Mouse (Mus musculus) bone marrow, adult 2 months (tissue): ENCODE measurements at regions not wholly inside any gene's neighbourhood (a gene's known extent, or its start where the extent isn't known, plus 50 kb on each side); places are given as distances from the start of the nearest gene placed in this dataset.

ENCODE experiments used
- H3K27ac ChIP-seq: fragments of 200-500 bp; 2 replicates; pipeline ENCODE4 v1.5.1; 2012; ENCODE audit warnings: low read depth, mild to moderate bottlenecking, control low read depth, inconsistent platforms, low read length; ENCODE audit not compliant: control insufficient read depth, poor library complexity, insufficient read depth
- H3K4me1 ChIP-seq: fragments of 200-500 bp; 2 replicates; pipeline ENCODE4 v1.6.1; 2011; ENCODE audit warnings: low read length; ENCODE audit not compliant: control insufficient read depth, insufficient read depth
- H3K4me3 ChIP-seq: fragments of 200-500 bp; replicated peaks from 2 replicates; pipeline ENCODE3; 2011; ENCODE audit warnings: mild to moderate bottlenecking, low read depth, low read length, control low read depth; ENCODE audit not compliant: control insufficient read depth
- CTCF ChIP-seq: fragments of 200-500 bp; IDR thresholded peaks from 2 replicates; pipeline ENCODE4 v1.5.1; 2011; ENCODE audit warnings: low read length, control low read depth; ENCODE audit not compliant: control insufficient read depth, insufficient read depth
- POLR2A ChIP-seq: fragments of 200-500 bp; IDR thresholded peaks from 2 replicates; pipeline ENCODE4 v1.6.1; 2011; ENCODE audit warnings: low read depth, mild to moderate bottlenecking, control low read depth, low read length, borderline replicate concordance; ENCODE audit not compliant: control insufficient read depth
- WGBS: fragments of 180-500 bp; shearing (Covaris S2); methylation state at CpG from one replicate; pipeline ENCODE4 v1.1.7; 2018; 5-methylcytosine and 5-hydroxymethylcytosine counted together

DNA sequence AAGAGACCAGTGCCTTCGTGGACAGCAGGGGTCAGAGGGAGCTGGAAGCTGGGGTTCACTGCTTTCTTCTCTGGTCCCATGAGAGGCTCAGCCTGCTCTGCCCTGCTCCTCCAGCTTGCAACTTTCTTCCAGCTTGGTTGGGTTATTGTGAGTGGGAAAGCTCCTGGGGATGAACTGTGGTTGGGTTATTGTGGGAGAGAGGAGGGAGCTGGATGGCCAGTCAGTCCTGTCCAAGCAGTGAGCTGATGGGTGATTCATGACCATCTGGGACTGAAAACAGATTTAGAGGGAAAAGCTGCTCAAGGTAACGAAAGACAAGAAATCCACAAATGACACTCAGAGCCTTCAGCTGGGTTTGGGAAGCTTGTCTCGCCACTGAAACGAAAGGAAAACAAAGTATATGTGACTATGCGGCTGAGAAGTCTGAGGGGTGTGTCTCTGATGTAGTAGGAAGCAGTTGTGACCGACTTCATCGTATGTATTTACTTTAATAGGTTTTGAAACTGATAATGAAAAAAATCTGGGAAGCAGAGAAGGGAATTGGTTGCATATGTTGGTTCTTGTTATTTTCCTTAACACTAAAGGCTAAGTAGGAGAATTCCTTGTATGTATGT lies 365.1 kb downstream of the Cog6 start:
- no peak for TF ChIP-seq CTCF
- no peak for TF ChIP-seq POLR2A
- Histone ChIP-seq H3K4me1 (no peaks in the 10 kb centered on the region), H3K4me3 (no peak overlapping the region), H3K27ac (no peak overlapping the region)
- 82% methylated on average over 7 of the region's 7 CpGs for WGBS

DNA sequence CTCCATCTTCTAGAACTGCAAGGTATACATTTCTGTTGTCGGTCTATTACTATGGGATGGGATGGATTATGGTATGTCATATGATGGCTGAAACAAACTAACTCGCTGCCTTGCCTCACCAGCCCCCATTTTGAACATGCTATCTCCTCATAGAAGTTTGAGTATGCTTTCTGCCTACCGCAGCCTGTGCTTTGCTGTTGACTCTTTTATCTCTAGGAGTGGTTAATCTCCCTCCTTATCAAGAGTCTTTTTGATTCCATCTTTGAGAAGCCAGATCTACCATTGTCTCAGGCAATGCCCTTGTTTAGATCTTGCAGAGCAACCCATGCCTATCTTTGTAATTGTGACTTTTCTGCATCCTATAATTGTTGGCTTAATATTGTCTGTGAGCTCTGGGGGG lies 367.0 kb downstream of the Cog6 start:
- H3K4me3 ChIP-seq: no peak overlapping the region
- no peaks in the 10 kb centered on the region for H3K4me1 ChIP-seq
- TF ChIP-seq POLR2A (no peak), CTCF (no peak)
- WGBS: 79% methylated on average over 3 of the region's 3 CpGs
- H3K27ac ChIP-seq: no peak overlapping the region

DNA sequence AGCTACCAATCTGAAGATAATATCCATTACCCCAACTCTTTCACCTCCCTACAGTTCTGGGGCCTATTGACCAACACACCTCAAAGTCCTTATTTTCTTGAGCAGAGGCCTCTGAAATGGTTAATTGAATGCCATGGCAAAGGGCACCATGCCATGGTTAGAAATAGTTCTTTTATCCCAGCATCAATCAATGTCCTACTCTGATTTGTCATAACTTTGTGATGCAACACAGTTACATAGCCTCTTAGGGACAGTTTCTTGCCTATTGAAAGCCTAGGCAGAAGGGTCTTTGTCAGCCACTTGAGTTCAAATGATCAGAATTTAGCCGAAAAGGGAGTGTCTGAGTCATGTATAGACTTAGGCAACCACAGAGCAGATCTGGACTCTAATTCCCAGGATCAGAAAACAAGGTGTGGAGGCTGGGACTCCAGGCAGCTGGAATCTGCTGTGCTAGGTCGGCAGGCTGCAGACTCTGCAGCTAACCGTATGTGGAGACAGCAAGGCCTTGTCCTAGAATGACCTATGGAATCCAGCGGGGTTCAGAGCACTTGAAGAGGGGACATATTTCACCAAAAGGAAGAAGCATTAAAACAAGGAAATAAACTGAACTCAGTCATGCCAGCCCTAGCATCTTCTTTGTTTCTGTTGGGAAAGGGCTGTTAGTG lies 368.1 kb downstream of the Cog6 start:
- Histone ChIP-seq H3K27ac (no peak overlapping the region), H3K4me1 (no peaks in the 10 kb centered on the region), H3K4me3 (no peak overlapping the region)
- 84% methylated on average over 4 of the region's 4 CpGs for WGBS
- no peak for TF ChIP-seq POLR2A
- no peak for TF ChIP-seq CTCF

DNA sequence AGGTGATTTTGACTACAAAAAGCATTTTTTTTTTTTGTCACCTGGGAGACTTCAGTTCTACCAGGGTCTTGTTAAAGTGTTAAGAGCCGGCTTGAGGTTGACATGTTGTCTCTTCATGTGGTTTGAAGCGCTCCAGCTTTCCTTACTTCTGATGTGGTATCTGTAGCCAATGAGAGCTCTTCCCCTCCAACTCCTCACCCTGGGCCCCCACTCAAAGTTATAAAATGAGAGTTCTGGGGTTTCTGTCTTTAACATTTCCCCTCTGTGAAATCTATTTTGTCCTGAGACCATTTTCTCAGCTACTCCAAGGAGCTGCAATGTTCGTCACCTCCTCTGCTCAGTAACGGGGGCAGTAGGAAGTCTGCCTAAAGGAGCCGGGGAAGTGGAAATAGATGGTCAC lies 369.1 kb downstream of the Cog6 start:
- Histone ChIP-seq H3K4me3 (no peak overlapping the region), H3K4me1 (no peaks in the 10 kb centered on the region), H3K27ac (no peak overlapping the region)
- 84% methylated on average over 5 of the region's 5 CpGs for WGBS
- no peak for TF ChIP-seq CTCF

DNA sequence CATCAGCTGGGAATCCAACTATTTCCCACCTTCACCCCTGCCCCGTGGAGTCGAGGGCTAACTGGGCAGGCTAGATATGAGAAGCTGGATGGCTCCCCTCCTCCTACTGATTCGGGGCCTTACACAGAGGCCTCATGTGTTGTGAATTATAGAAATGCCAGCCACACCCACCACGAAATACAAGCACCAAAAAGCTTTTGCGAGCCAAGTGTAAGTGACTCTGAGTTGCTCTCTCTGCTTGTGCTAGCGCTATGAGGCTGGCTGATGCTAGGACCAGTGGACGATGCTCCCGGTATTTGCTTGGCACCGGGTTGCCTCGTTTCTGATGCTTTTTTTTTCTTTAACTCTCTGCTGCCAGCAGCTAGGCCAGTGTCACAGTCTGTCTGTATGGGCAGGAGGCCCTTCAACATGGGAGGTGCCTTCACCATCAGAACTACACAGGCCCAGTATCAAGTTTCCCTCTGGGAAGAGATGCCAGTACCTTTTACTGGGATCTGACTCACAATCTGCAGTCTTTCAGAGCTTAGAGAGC lies 369.8 kb downstream of the Cog6 start:
- 80% methylated on average over 10 of the region's 10 CpGs for WGBS
- H3K4me3 ChIP-seq: no peak overlapping the region
- no peaks in the 10 kb centered on the region for H3K4me1 ChIP-seq
- H3K27ac ChIP-seq: no peak overlapping the region
- TF ChIP-seq POLR2A (no peak), CTCF (no peak)

DNA sequence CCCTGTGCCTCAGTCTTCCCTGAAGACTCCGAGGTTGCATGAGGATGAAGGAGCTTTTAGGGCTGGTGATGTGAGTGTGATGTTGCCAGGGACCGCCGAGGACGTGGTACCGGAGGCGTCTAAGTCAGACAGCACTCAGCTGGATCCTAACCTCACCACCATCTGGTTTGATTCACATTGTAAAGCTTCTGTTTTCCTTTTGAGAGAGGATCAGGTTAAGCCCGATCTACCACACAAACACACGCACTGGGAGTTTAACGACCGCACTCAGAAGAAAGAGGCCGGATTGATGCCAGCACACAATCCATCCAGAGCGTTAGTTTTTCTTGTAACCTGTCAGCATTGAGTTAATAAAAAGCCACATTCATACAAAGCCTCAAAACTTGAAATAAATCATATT lies 371.9 kb downstream of the Cog6 start:
- H3K4me1 ChIP-seq: no peaks in the 10 kb centered on the region
- WGBS: 90% methylated on average over 12 of the region's 12 CpGs
- TF ChIP-seq POLR2A: no peak
- TF ChIP-seq CTCF: no peak
- no peak overlapping the region for H3K4me3 ChIP-seq
- H3K27ac ChIP-seq: no peak overlapping the region

DNA sequence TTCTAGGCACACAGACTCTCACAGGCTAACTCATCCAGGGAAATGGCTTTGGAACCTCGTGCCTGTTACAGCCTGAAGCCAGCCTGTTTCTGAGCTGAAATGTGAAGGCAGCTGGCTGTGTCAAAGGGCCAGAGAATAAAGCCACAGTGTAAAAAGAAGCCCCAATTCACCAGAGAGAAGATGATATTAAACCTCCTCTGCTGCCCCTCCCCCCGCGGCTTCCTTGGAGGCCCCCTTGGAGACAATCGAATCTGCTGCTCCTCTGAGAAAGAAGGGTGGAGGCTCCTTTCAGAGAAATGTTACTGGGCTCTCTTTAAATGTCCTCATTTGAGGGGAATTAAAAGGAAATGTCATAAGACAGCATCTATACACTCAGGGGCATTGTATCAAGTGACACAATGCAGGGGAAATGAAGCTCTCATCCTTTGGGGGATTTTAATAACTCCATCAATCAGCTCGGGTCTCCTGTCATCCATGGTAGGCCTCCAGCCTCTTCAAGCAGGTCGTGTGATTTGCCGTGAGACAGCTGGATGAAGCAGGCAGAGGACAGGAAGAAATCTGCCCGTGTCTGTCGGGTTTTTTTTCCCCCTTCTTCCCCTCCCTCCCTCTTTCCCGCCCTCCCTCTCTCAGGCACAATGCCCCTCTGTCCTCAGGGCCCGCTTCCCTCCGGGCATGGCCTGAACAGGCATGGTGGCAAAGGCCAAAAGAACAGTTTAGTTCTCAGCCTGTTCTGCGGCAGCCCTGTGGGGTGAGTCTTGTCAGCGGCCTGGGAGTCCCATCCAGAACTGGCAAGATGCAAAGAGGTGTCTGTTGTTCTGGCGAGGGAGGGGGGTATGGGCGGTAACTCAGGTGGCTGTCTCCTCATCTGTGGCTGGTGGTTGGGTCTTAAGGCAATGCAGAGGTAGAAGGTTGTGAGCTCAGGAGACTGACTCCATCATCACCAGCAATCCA lies 372.6 kb downstream of the Cog6 start:
- WGBS: 58% methylated on average over 16 of the region's 16 CpGs

DNA sequence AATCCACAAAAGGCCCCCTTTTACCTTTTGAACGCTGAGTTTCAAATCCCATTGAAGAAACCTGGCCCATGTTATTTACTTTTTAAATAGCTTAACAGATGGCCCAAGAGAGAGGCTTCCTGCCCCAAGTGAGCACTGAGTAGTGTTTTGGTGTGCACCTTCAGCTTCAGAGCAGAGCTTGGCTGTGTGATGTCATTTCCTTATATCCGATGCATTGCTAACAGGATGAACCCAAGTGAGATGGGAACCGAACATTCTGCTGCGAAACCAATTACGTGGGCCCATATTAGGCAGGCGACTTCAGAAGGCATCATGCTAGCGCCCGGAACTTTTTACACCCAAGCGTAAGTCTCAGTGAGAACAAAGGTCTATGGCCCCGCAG lies 373.2 kb downstream of the Cog6 start:
- TF ChIP-seq CTCF (no peak), POLR2A (no peak)
- H3K4me3 ChIP-seq: no peak overlapping the region
- WGBS: 83% methylated on average over 10 of the region's 10 CpGs
- peaks cover 2% of the 10 kb centered on the region; the same call in 1 of the 2 replicates for H3K4me1 ChIP-seq
- no peak overlapping the region for H3K27ac ChIP-seq

More for the DNA sequence above, 372.6 kb downstream of the Cog6 start:
- no peak overlapping the region for H3K4me3 ChIP-seq
- peaks cover 2% of the 10 kb centered on the region; the same call in 1 of the 2 replicates for H3K4me1 ChIP-seq
- TF ChIP-seq POLR2A (no peak), CTCF (no peak)
- H3K27ac ChIP-seq: no peak overlapping the region
